In genomic region chr2:164009227-164009626, GRCm38 (mm10) we compare ENCODE assay signal across 9 mouse cellular contexts. TPM values are rescaled to one million over a fixed set of nuclear protein-coding genes. Genes with fewer than 3 reads are reported as not detected.
DNase-seq lines count a peak whose midpoint lies in the region; ATAC-seq and TF ChIP-seq lines count a peak whose summit lies in the region.
"Had no signal": no experiment of that assay in that cellular context is flagged by ENCODE, and none has a peak within 500 bp of the region (broad histone marks: within the 10 kb centered on the region; RNA-seq: fewer than 3 reads in every experiment).

No protein-coding gene starts in this region.

- H3K4me1 ChIP-seq in kidney, adult 2 months (ENCODE audit: control insufficient read depth, insufficient read depth, low read length): peaks cover 28% of the 10 kb centered on the region
- H3K4me1 ChIP-seq in kidney, embryonic 14.5 days (ENCODE audit: control insufficient read depth, insufficient read depth, low read length): 0 out of 2 replicates have a peak, but pooled peaks cover 3% of the 10 kb centered on the region
- peaks cover 65% of the 10 kb centered on the region for H3K4me1 ChIP-seq in bone marrow macrophage, adult 2 months (ENCODE audit: control insufficient read depth, insufficient read depth, low read length)

- WGBS in kidney, adult 2 months: 64% methylated on average over 6 of the region's 6 CpGs
- WGBS in kidney, embryonic 14.5 days: 92% methylated on average over 6 of the region's 6 CpGs

- no peak for ATAC-seq in kidney, embryonic 14.5 days (ENCODE audit: low FRiP score, low TSS enrichment)

- no peak overlapping the region for H3K4me2 ChIP-seq in kidney, embryonic 14.5 days (replicated peaks; ENCODE audit: low read depth, low read length)
- H3K4me2 ChIP-seq: liver, embryonic 15.5 days had no signal

- H3K4me3 ChIP-seq in kidney, adult 2 months (ENCODE audit: insufficient read depth, low read depth, low read length): no peak overlapping the region
- no peak overlapping the region for H3K4me3 ChIP-seq in kidney, embryonic 14.5 days (ENCODE audit: low read length)
- H3K4me3 ChIP-seq in bone marrow macrophage, adult 2 months (ENCODE audit: insufficient read depth, low read length): peak overlapping the region; percentile 32
- H3K4me3 ChIP-seq: liver, embryonic 15.5 days had no signal

- H3K27me3 ChIP-seq in kidney, adult 2 months (replicated peaks; ENCODE audit: control insufficient read depth, insufficient read depth, low read length): no peaks in the 10 kb centered on the region
- H3K27me3 ChIP-seq in kidney, embryonic 14.5 days (ENCODE audit: control insufficient read depth, insufficient read depth, low read length): no peaks in the 10 kb centered on the region
- H3K27me3 ChIP-seq: liver, embryonic 15.5 days had no signal

- H3K27ac ChIP-seq in kidney, adult 2 months (ENCODE audit: insufficient read depth, low read depth, low read length): peak overlapping the region; percentile 91
- H3K27ac ChIP-seq in kidney, embryonic 14.5 days (ENCODE audit: low read depth, low read length): no peak overlapping the region
- peak overlapping the region; percentile 84 for H3K27ac ChIP-seq in bone marrow macrophage, adult 2 months (ENCODE audit: insufficient read depth, low read depth, low read length)
- H3K27ac ChIP-seq: liver, embryonic 15.5 days had no signal

- H3K9me3 ChIP-seq in kidney, embryonic 14.5 days (ENCODE audit: control insufficient read depth, low read length): no peaks in the 10 kb centered on the region
- H3K9me3 ChIP-seq: liver, embryonic 15.5 days had no signal

- H3K9ac ChIP-seq in kidney, embryonic 14.5 days (ENCODE audit: low read depth, low read length): no peak overlapping the region
- H3K9ac ChIP-seq: liver, embryonic 15.5 days had no signal

- DNase-seq in kidney, adult 2 months: peak; percentile 42
- peak; percentile 52 for DNase-seq in 3134 (ENCODE audit: extremely low read depth, insufficient read length, low spot score)
- peak; percentile 33 for DNase-seq in lung, postnatal 10 days
- DNase-seq in neural tube, embryonic 10.5 days (ENCODE audit: extremely low spot score, low spot score): no peak
- DNase-seq in gastrocnemius, postnatal 14 days: no peak
- DNase-seq: cerebellum, postnatal 10 days had no signal

- no peak for TF ChIP-seq CTCF in kidney, adult 2 months (conservative IDR thresholded peaks at IDR 0.05; ENCODE audit: insufficient read depth, insufficient read length, low read depth, low read length)
- no peak for TF ChIP-seq CTCF in bone marrow macrophage, adult 2 months (IDR thresholded peaks at IDR 0.05; ENCODE audit: low read depth, low read length)

- intact Hi-C loops in gastrocnemius, postnatal 14 days (cut with DNase I; ENCODE audit: low total_unique reads): no loop called here

- H3K36me3 ChIP-seq in kidney, adult 2 months (ENCODE audit: control insufficient read depth, insufficient read depth, low read length): peaks cover 1% of the 10 kb centered on the region; the same call in 1 of the 2 replicates
- peaks cover 29% of the 10 kb centered on the region for H3K36me3 ChIP-seq in kidney, embryonic 14.5 days (ENCODE audit: control insufficient read depth, insufficient read depth, low read length)

- TF ChIP-seq POLR2A in kidney, adult 2 months (IDR thresholded peaks at IDR 0.05; ENCODE audit: low read depth, low read length): no peak
- TF ChIP-seq POLR2A in bone marrow macrophage, adult 2 months (IDR thresholded peaks at IDR 0.05; ENCODE audit: borderline replicate concordance, low read depth, low read length): no peak

RNA-seq across cellular contexts. Expression of gene Ywhab, which starts 14.5 kb away (rescaled TPM):
- 46.7 and 63.9 TPM in 2 replicates for polyA plus RNA-seq in kidney, adult 2 months (2012; rRNA removed)
- polyA plus RNA-seq in kidney, embryonic 14.5 days (2014; fragmentation: Nextera tagmentation; extraction: Ambion mirVana): 217 and 305 TPM in 2 replicates
- 157 and 160 TPM in 2 replicates for polyA plus RNA-seq in bone marrow macrophage, adult 2 months (2012; ENCODE audit: insufficient read depth, insufficient read length, missing spikeins)
- 10 to 100 TPM; 52.4 to 59.3 TPM for total RNA-seq in gastrocnemius, postnatal 14 days (2021)

RNA-seq across cellular contexts. Expression of gene Pabpc1l, which starts 16.0 kb away (rescaled TPM):
- polyA plus RNA-seq in kidney, adult 2 months (2012; rRNA removed): 3.2 and 3.7 TPM in 2 replicates
- 2.7 and 3.4 TPM in 2 replicates for polyA plus RNA-seq in kidney, embryonic 14.5 days (2014; fragmentation: Nextera tagmentation; extraction: Ambion mirVana)
- 2.5 and 3.2 TPM in 2 replicates for polyA plus RNA-seq in bone marrow macrophage, adult 2 months (2012; ENCODE audit: insufficient read depth, insufficient read length, missing spikeins)
- under 1 TPM; 0.84 TPM for total RNA-seq in gastrocnemius, postnatal 14 days (2021)

Comparison
In these comparisons a context has a peak if more than half of its experiments do, and no peak if none do; other contexts are left out.
1. DNase-seq: peak in kidney, adult 2 months (single experiment), 3134 (single experiment) and lung, postnatal 10 days (single experiment); none in neural tube, embryonic 10.5 days (single experiment) and gastrocnemius, postnatal 14 days (single experiment).